Mouse (Mus musculus): ENCODE data around the gene Dnaic2.

DNA sequence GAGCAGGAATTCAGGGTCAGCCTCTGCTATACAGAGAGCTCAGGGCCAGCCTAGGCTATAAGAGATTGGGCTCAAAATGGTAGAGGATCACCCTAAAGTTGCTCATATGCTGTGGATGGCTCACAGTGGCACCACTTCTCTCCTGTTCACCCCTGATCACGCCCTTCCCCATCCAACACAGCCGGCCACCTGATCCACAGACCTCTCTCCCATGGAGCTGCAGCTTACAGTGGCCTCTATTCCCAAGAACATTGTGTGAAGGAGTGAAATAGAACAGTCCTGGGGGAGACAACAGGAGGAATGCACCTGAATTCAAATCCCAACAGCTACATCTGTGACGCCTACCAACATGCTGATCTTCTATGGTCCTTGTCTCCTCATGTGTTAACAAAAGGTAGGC, 71.4 kb downstream of the Dnaic2 start, which contains the start of gene Gpr142:
- no peak for TF ChIP-seq CTCF (IDR thresholded peaks at IDR 0.05; ENCODE audit: borderline replicate concordance, insufficient read depth, low read depth, low read length)
- no peak for TF ChIP-seq POLR2A (IDR thresholded peaks at IDR 0.05; ENCODE audit: borderline replicate concordance, insufficient read depth, low read length)

Data from cerebellum, adult 2 months (tissue).